Mouse (Mus musculus) heart, embryonic 16.5 days (tissue): ENCODE results near the gene Cdkl2. TPM values are rescaled to one million over a fixed set of nuclear protein-coding genes. Genes with fewer than 3 reads are reported as not detected.

Source experiments
- polyA plus RNA-seq: library from polyadenylated mRNA; unstranded; fragments of >200 nt; fragmentation: Nextera tagmentation; extraction: Ambion mirVana; gene quantifications from 2 replicates; pipeline ENCODE4 v1.2.1, GENCODE M21; 2015

Cdkl2 gene
- polyA plus RNA-seq, 1 experiment from 2014 or later, result 1.2 TPM

Other genes starting within 250 kb of the Cdkl2 start
- 60.6 and 69.5 TPM in 2 replicates for gene Rchy1, start 80.8 kb downstream of the Cdkl2 start, polyA plus RNA-seq
- not detected in 2 replicates for gene Odaph, start 56.4 kb downstream of the Cdkl2 start, polyA plus RNA-seq
- 122 and 125 TPM in 2 replicates for gene G3bp2, start 39.8 kb upstream of the Cdkl2 start, polyA plus RNA-seq
- gene Uso1, start 94.1 kb upstream of the Cdkl2 start, polyA plus RNA-seq, result 28.4 and 31.0 TPM in 2 replicates
- gene U90926, start 171.5 kb upstream of the Cdkl2 start, polyA plus RNA-seq, result not detected in 2 replicates
- gene Ppef2, start 212.4 kb upstream of the Cdkl2 start, polyA plus RNA-seq, result 0.15 TPM in 1 of 2 replicates, not detected in the other
- 8.4 and 9.3 TPM in 2 replicates for gene Naaa, start 234.3 kb upstream of the Cdkl2 start, polyA plus RNA-seq